Mouse (Mus musculus) limb, embryonic 13.5 days (tissue): ENCODE results near the gene Specc1. TPM values are rescaled to one million over a fixed set of nuclear protein-coding genes. Genes with fewer than 3 reads are reported as not detected.

Source experiments
- ATAC-seq: fragments of 200-750 bp; cut with Nextera tagmentation; 2 replicates; pipeline ENCODE4 v1.8.0; 2017; ENCODE audit warnings: low read depth, moderate number of reproducible peaks, moderate TSS enrichment; ENCODE audit not compliant: low FRiP score
- H3K27ac ChIP-seq: fragments of 300-500 bp; sonication (generic); 2 replicates; pipeline ENCODE4 v1.5.1; 2015; ENCODE audit warnings: inconsistent platforms, mild to moderate bottlenecking, moderate library complexity
- H3K27me3 ChIP-seq: fragments of 300-500 bp; sonication (generic); 2 replicates; pipeline ENCODE4 v1.6.1; 2015; ENCODE audit warnings: mild to moderate bottlenecking, inconsistent platforms
- H3K36me3 ChIP-seq: fragments of 300-500 bp; sonication (generic); 2 replicates; pipeline ENCODE4 v1.6.1; 2015; ENCODE audit warnings: inconsistent platforms, mild to moderate bottlenecking, moderate library complexity
- H3K4me1 ChIP-seq: fragments of 300-500 bp; sonication (generic); 2 replicates; pipeline ENCODE4 v1.6.1; 2015; ENCODE audit warnings: inconsistent platforms
- H3K4me2 ChIP-seq: fragments of 300-500 bp; sonication (generic); replicated peaks from 2 replicates; pipeline ENCODE4 v1.6.1; 2015; ENCODE audit warnings: inconsistent platforms, mild to moderate bottlenecking, moderate library complexity
- H3K4me3 ChIP-seq: fragments of 300-500 bp; sonication (generic); 2 replicates; pipeline ENCODE4 v1.5.1; 2015; ENCODE audit warnings: moderate library complexity, mild to moderate bottlenecking, inconsistent platforms
- H3K9ac ChIP-seq: fragments of 300-500 bp; sonication (generic); 2 replicates; pipeline ENCODE4 v1.6.1; 2015; ENCODE audit warnings: mild to moderate bottlenecking, inconsistent platforms
- H3K9me3 ChIP-seq: fragments of 300-500 bp; sonication (generic); 2 replicates; pipeline ENCODE4 v1.6.1; 2016; ENCODE audit warnings: inconsistent platforms
- WGBS: fragments of 180-500 bp; shearing (Covaris S2); methylation state at CpG from one replicate; pipeline ENCODE4 v1.1.7; 2015; 5-methylcytosine and 5-hydroxymethylcytosine counted together
- polyA plus RNA-seq: library from polyadenylated mRNA; unstranded; fragments of >200 nt; fragmentation: Nextera tagmentation; extraction: Ambion mirVana; gene quantifications from 2 replicates; pipeline ENCODE4 v1.2.1, GENCODE M21; 2015

Gene Specc1
- polyA plus RNA-seq, 1 experiment from 2014 or later: 12.3 TPM

- WGBS: 63% methylated on average over 4 of the region's 4 CpGs
- H3K9ac ChIP-seq: no peak overlapping the region
- no peak overlapping the region for H3K4me2 ChIP-seq
- no peak overlapping the region for H3K4me3 ChIP-seq
- no peak for ATAC-seq
- no peaks in the 10 kb centered on the region for H3K27me3 ChIP-seq
- H3K36me3 ChIP-seq: no peaks in the 10 kb centered on the region
- no peaks in the 10 kb centered on the region for H3K9me3 ChIP-seq
- H3K4me1 ChIP-seq: 0 out of 2 replicates have a peak, but pooled peaks cover 5% of the 10 kb centered on the region
- no peak overlapping the region for H3K27ac ChIP-seq
Measured at GRCm38 (mm10) chr11:62209891-62210290, 253.3 kb downstream of the Specc1 start.

GRCm38 (mm10) chr11:62213384-62213989 is 256.9 kb downstream of the Specc1 start:
- ATAC-seq: no peak
- 88% methylated on average over 12 of the region's 12 CpGs for WGBS

GRCm38 (mm10) chr11:62215107-62215506 is 258.5 kb downstream of the Specc1 start:
- H3K36me3 ChIP-seq: no peaks in the 10 kb centered on the region

More at GRCm38 (mm10) chr11:62213384-62213989, 256.9 kb downstream of the Specc1 start:
- Histone ChIP-seq H3K9me3 (no peaks in the 10 kb centered on the region), H3K9ac (no peak overlapping the region), H3K4me3 (no peak overlapping the region), H3K4me1 (0 out of 2 replicates have a peak, but pooled peaks cover 5% of the 10 kb centered on the region), H3K27ac (no peak overlapping the region), H3K27me3 (no peaks in the 10 kb centered on the region), H3K36me3 (no peaks in the 10 kb centered on the region), H3K4me2 (no peak overlapping the region)

GRCm38 (mm10) chr11:62217751-62218150 is 261.2 kb downstream of the Specc1 start:
- Histone ChIP-seq H3K9me3 (no peaks in the 10 kb centered on the region), H3K4me1 (no peaks in the 10 kb centered on the region), H3K36me3 (no peaks in the 10 kb centered on the region), H3K4me3 (no peak overlapping the region), H3K9ac (no peak overlapping the region), H3K4me2 (no peak overlapping the region), H3K27ac (no peak overlapping the region), H3K27me3 (no peaks in the 10 kb centered on the region)
- no peak for ATAC-seq
- 88% methylated on average over 6 of the region's 6 CpGs for WGBS

More at GRCm38 (mm10) chr11:62215107-62215506, 258.5 kb downstream of the Specc1 start:
- Histone ChIP-seq H3K4me1 (0 out of 2 replicates have a peak, but pooled peaks cover under 1% of the 10 kb centered on the region), H3K9ac (no peak overlapping the region), H3K9me3 (no peaks in the 10 kb centered on the region), H3K27me3 (no peaks in the 10 kb centered on the region), H3K27ac (no peak overlapping the region), H3K4me2 (no peak overlapping the region), H3K4me3 (no peak overlapping the region)
- 58% methylated on average over 2 of the region's 2 CpGs for WGBS
- ATAC-seq: no peak

- 0 out of 2 replicates have a peak, but pooled peaks cover 3% of the 10 kb centered on the region for H3K4me1 ChIP-seq
- H3K4me2 ChIP-seq: no peak overlapping the region
- H3K36me3 ChIP-seq: no peaks in the 10 kb centered on the region
- no peak for ATAC-seq
- H3K9ac ChIP-seq: no peak overlapping the region
- no peaks in the 10 kb centered on the region for H3K9me3 ChIP-seq
- H3K4me3 ChIP-seq: no peak overlapping the region
- 72% methylated on average over 7 of the region's 7 CpGs for WGBS
- H3K27ac ChIP-seq: no peak overlapping the region
- H3K27me3 ChIP-seq: no peaks in the 10 kb centered on the region
Measured at GRCm38 (mm10) chr11:62220756-62221510, 264.4 kb downstream of the Specc1 start.

GRCm38 (mm10) chr11:62223416-62223815 is 266.9 kb downstream of the Specc1 start:
- H3K4me2 ChIP-seq: no peak overlapping the region
- H3K4me3 ChIP-seq: no peak overlapping the region
- no peak overlapping the region for H3K9ac ChIP-seq
- H3K36me3 ChIP-seq: no peaks in the 10 kb centered on the region
- no peak for ATAC-seq
- H3K27me3 ChIP-seq: no peaks in the 10 kb centered on the region
- no peak overlapping the region for H3K27ac ChIP-seq
- H3K4me1 ChIP-seq: 0 out of 2 replicates have a peak, but pooled peaks cover 3% of the 10 kb centered on the region
- no peaks in the 10 kb centered on the region for H3K9me3 ChIP-seq
- WGBS: 86% methylated on average over 5 of the region's 5 CpGs

GRCm38 (mm10) chr11:62223962-62224361 is 267.4 kb downstream of the Specc1 start:
- 93% methylated on average over 7 of the region's 7 CpGs for WGBS
- H3K27me3 ChIP-seq: no peaks in the 10 kb centered on the region
- H3K27ac ChIP-seq: no peak overlapping the region
- no peak overlapping the region for H3K4me3 ChIP-seq
- no peak overlapping the region for H3K9ac ChIP-seq
- H3K4me1 ChIP-seq: 0 out of 2 replicates have a peak, but pooled peaks cover 3% of the 10 kb centered on the region
- H3K36me3 ChIP-seq: no peaks in the 10 kb centered on the region
- H3K9me3 ChIP-seq: no peaks in the 10 kb centered on the region
- H3K4me2 ChIP-seq: no peak overlapping the region
- ATAC-seq: no peak

- WGBS: 69% methylated on average over 4 of the region's 4 CpGs
Measured at GRCm38 (mm10) chr11:62224797-62225196, 268.2 kb downstream of the Specc1 start.

GRCm38 (mm10) chr11:62240631-62241261 is 284.2 kb downstream of the Specc1 start:
- H3K9ac ChIP-seq: no peak overlapping the region
- 69% methylated on average over 12 of the region's 12 CpGs for WGBS
- no peaks in the 10 kb centered on the region for H3K27me3 ChIP-seq
- H3K36me3 ChIP-seq: no peaks in the 10 kb centered on the region
- no peak overlapping the region for H3K4me2 ChIP-seq
- H3K4me3 ChIP-seq: no peak overlapping the region
- no peaks in the 10 kb centered on the region; the same call in 1 of the 2 replicates for H3K9me3 ChIP-seq
- no peak for ATAC-seq
- no peak overlapping the region for H3K27ac ChIP-seq
- H3K4me1 ChIP-seq: 0 out of 2 replicates have a peak, but pooled peaks cover 3% of the 10 kb centered on the region

More at GRCm38 (mm10) chr11:62224797-62225196, 268.2 kb downstream of the Specc1 start:
- Histone ChIP-seq H3K27ac (no peak overlapping the region), H3K4me2 (no peak overlapping the region), H3K9ac (no peak overlapping the region), H3K36me3 (no peaks in the 10 kb centered on the region), H3K4me1 (0 out of 2 replicates have a peak, but pooled peaks cover 3% of the 10 kb centered on the region), H3K27me3 (no peaks in the 10 kb centered on the region), H3K4me3 (no peak overlapping the region), H3K9me3 (no peaks in the 10 kb centered on the region)
- no peak for ATAC-seq

- WGBS: 77% methylated on average over 8 of the region's 8 CpGs
Measured at GRCm38 (mm10) chr11:62243871-62244270, 287.3 kb downstream of the Specc1 start.

GRCm38 (mm10) chr11:62244471-62244870 is 287.9 kb downstream of the Specc1 start:
- no peaks in the 10 kb centered on the region; the same call in 1 of the 2 replicates for H3K9me3 ChIP-seq
- H3K27ac ChIP-seq: no peak overlapping the region
- H3K4me1 ChIP-seq: peaks cover 10% of the 10 kb centered on the region; the same call in 1 of the 2 replicates
- no peak for ATAC-seq
- H3K4me3 ChIP-seq: no peak overlapping the region
- WGBS: 89% methylated on average over 4 of the region's 4 CpGs
- H3K9ac ChIP-seq: no peak overlapping the region
- H3K27me3 ChIP-seq: 0 out of 2 replicates have a peak, but pooled peaks cover 7% of the 10 kb centered on the region
- no peak overlapping the region for H3K4me2 ChIP-seq
- no peaks in the 10 kb centered on the region for H3K36me3 ChIP-seq

More at GRCm38 (mm10) chr11:62243871-62244270, 287.3 kb downstream of the Specc1 start:
- H3K36me3 ChIP-seq: no peaks in the 10 kb centered on the region
- ATAC-seq: no peak
- H3K4me1 ChIP-seq: peaks cover 7% of the 10 kb centered on the region; the same call in 1 of the 2 replicates
- H3K27me3 ChIP-seq: 0 out of 2 replicates have a peak, but pooled peaks cover 7% of the 10 kb centered on the region
- no peak overlapping the region for H3K4me3 ChIP-seq
- H3K9me3 ChIP-seq: no peaks in the 10 kb centered on the region; the same call in 1 of the 2 replicates
- H3K27ac ChIP-seq: no peak overlapping the region
- H3K4me2 ChIP-seq: no peak overlapping the region
- H3K9ac ChIP-seq: no peak overlapping the region
